Mouse (Mus musculus): ENCODE data around the gene Lgals7. TPM values are rescaled to one million over a fixed set of nuclear protein-coding genes. Genes with fewer than 3 reads are reported as not detected.
"Not testable (repeated sequence)": the region's sequence is repeated elsewhere in the genome, so short reads cannot be mapped to it uniquely, and the experiment has no call there.

Lgals7 gene
- polyA plus RNA-seq, 1 experiment from 2014 or later = 4.8 TPM

DNA sequence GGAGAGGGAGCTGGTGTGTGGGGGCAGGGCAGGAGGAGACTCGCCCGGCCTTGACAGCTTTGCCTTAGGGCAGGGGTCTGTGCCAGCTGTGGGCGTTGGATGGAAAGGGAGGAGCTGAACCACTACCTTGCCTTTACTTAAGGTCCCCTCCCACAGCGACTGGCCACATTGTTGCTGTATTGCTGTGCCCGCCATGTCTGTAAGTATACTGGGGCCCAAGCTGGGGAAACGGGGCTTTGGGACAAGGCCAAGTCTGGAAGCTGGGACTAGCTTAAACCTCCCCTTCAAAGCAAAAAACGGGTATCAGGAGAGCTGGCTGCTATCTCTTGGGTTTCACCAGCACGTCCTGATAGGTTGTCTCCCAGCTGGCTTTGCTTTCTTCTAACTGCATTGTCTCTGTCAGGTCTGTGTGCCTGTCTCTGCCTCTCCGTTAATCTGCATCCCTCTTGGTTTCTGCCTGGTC, 666 bp downstream of the Lgals7 start:
- Histone ChIP-seq H3K9ac (replicated peaks) (no peak overlapping the region), H3K27me3 (no peaks in the 10 kb centered on the region), H3K36me3 (no peaks in the 10 kb centered on the region), H3K4me3 (replicated peaks) (no peak overlapping the region), H3K9me3 (peaks cover 5% of the 10 kb centered on the region; the same call in 1 of the 2 replicates), H3K4me2 (no peak overlapping the region; the same call in 1 of the 2 replicates), H3K4me1 (replicated peaks) (peaks cover 18% of the 10 kb centered on the region), H3K27ac (0 out of 2 replicates have a peak overlapping the region, but pooled peaks have one; percentile 41)
- ATAC-seq (ENCODE audit: insufficient number of reproducible peaks, insufficient read depth, low FRiP score, low TSS enrichment, low read depth) = no peak
- 46% methylated on average over 9 of the region's 9 CpGs for WGBS

DNA sequence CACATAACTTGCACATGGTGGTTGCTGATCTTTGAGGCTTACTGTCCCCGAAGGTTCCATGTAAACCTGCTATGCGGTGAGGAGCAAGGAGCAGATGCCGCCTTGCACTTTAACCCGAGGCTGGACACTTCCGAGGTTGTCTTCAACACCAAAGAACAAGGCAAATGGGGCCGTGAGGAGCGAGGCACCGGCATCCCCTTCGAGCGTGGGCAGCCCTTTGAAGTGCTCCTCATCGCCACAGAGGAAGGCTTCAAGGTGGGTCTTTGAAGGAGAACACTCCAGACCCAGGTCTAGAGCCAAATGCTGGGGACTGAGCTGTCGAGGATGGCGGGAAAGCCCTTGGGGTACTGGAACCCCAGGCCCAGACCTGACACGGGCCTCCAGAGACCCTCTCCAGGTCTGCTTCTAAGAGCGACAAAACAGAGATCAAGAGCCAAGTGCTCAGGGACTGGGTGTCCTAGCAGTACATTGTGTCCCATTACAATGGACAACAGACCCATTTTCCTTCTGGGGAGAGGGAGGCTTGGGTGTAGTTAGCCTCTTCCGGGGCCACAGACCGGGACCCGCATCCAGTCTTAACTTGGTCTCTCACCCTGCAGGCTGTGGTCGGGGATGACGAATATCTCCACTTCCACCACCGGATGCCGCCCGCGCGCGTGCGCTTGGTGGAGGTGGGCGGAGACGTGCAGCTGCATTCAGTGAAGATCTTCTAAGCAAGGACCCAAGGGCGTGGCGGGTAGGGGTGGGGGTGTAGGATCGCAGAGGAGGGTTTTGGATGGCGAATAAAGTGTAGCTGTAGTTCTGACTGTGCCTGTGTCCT, 2.0 kb downstream of the Lgals7 start:
- peaks cover 4% of the 10 kb centered on the region; the same call in 1 of the 2 replicates for H3K9me3 ChIP-seq
- no peaks in the 10 kb centered on the region for H3K27me3 ChIP-seq
- H3K27ac ChIP-seq = no peak overlapping the region
- no peaks in the 10 kb centered on the region for H3K36me3 ChIP-seq
- no peak overlapping the region for H3K9ac ChIP-seq (replicated peaks)
- peak overlapping the region; percentile 52 for H3K4me2 ChIP-seq
- peak; percentile 52 for ATAC-seq (ENCODE audit: insufficient number of reproducible peaks, insufficient read depth, low FRiP score, low TSS enrichment, low read depth)
- H3K4me3 ChIP-seq (replicated peaks) = peak overlapping the region; percentile 20
- WGBS = 37% methylated on average over 33 of the region's 33 CpGs
- peaks cover 18% of the 10 kb centered on the region for H3K4me1 ChIP-seq (replicated peaks)

GRCm38 (mm10) chr7:28866769-28867507, 3.3 kb downstream of the Lgals7 start:
- ATAC-seq (ENCODE audit: insufficient number of reproducible peaks, insufficient read depth, low FRiP score, low TSS enrichment, low read depth) = no peak
- WGBS = 87% methylated on average over 28 of the region's 28 CpGs
- Histone ChIP-seq H3K27ac (no peak overlapping the region), H3K4me1 (replicated peaks) (peaks cover 18% of the 10 kb centered on the region), H3K9ac (replicated peaks) (no peak overlapping the region), H3K4me3 (replicated peaks) (no peak overlapping the region), H3K9me3 (no peaks in the 10 kb centered on the region), H3K4me2 (no peak overlapping the region), H3K27me3 (no peaks in the 10 kb centered on the region), H3K36me3 (no peaks in the 10 kb centered on the region)

GRCm38 (mm10) chr7:28867508-28868340, 4.1 kb downstream of the Lgals7 start:
- H3K9ac ChIP-seq (replicated peaks); H3K27me3 ChIP-seq; H3K36me3 ChIP-seq; ATAC-seq (ENCODE audit: insufficient number of reproducible peaks, insufficient read depth, low FRiP score, low TSS enrichment, low read depth); H3K27ac ChIP-seq; H3K4me2 ChIP-seq; H3K9me3 ChIP-seq; H3K4me3 ChIP-seq (replicated peaks): not testable (repeated sequence)
- H3K4me1 ChIP-seq (replicated peaks) = peaks cover 18% of the 10 kb centered on the region
- 30% methylated on average over 23 of the region's 23 CpGs for WGBS

DNA sequence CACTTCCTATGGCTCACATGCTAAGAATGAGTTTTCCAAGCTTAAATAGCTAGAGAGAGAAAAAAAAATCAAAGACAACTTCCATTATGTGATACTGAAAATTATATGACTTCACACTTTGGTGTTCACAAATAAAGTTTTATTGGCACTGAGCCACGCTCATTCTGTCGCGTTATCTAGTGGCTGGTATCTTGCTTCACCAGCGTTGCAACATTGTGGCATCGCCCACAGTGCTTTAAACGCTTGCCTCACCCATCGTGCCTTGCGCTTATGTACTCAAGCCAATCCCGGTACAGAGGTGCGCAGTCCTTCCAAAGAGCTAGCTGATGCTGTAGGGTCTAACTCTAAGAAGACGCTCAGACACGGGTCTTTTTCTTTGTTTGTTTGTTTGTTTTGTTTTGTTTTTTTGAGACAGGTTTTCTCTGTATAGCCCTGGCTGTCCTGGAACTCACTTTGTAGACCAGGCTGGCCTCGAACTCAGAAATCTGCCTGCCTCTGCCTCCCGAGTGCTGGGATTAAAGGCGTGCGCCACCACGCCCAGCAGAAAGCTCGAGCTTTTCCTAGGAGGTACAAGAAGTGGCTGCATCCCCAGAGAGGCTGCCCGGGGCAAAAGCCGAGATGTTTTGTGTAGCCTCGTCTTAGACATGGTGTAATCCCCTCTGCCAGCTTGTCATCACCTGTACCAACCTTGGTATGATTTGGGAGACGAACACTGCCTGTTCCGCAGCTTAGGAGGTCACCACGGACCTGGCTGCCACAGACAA, 7.4 kb downstream of the Lgals7 start:
- Histone ChIP-seq H3K4me1 (replicated peaks) (peaks cover 10% of the 10 kb centered on the region; the same call in 1 of the 2 replicates), H3K27me3 (no peaks in the 10 kb centered on the region), H3K27ac (no peak overlapping the region), H3K4me3 (replicated peaks) (no peak overlapping the region), H3K9ac (replicated peaks) (no peak overlapping the region), H3K36me3 (no peaks in the 10 kb centered on the region), H3K9me3 (no peaks in the 10 kb centered on the region), H3K4me2 (no peak overlapping the region)
- no peak for ATAC-seq (ENCODE audit: insufficient number of reproducible peaks, insufficient read depth, low FRiP score, low TSS enrichment, low read depth)
- 90% methylated on average over 24 of the region's 24 CpGs for WGBS

- H3K27ac ChIP-seq = 0 out of 2 replicates have a peak overlapping the region, but pooled peaks have one; percentile 31
These were observed 10.9 kb downstream of the Lgals7 start for GRCm38 (mm10) chr7:28874565-28874964.

GRCm38 (mm10) chr7:28876099-28876498, 12.4 kb downstream of the Lgals7 start:
- WGBS = 89% methylated on average over 4 of the region's 4 CpGs
- H3K4me3 ChIP-seq (replicated peaks) = no peak overlapping the region
- no peaks in the 10 kb centered on the region for H3K36me3 ChIP-seq
- H3K9ac ChIP-seq (replicated peaks) = no peak overlapping the region
- no peak overlapping the region for H3K4me2 ChIP-seq
- no peaks in the 10 kb centered on the region for H3K27me3 ChIP-seq
- 0 out of 2 replicates have a peak, but pooled peaks cover 8% of the 10 kb centered on the region for H3K4me1 ChIP-seq (replicated peaks)
- no peaks in the 10 kb centered on the region for H3K9me3 ChIP-seq
- ATAC-seq (ENCODE audit: insufficient number of reproducible peaks, insufficient read depth, low FRiP score, low TSS enrichment, low read depth) = no peak
- H3K27ac ChIP-seq = no peak overlapping the region

More at GRCm38 (mm10) chr7:28874565-28874964, 10.9 kb downstream of the Lgals7 start:
- ATAC-seq (ENCODE audit: insufficient number of reproducible peaks, insufficient read depth, low FRiP score, low TSS enrichment, low read depth) = no peak
- Histone ChIP-seq H3K4me2 (no peak overlapping the region), H3K27me3 (no peaks in the 10 kb centered on the region), H3K9me3 (no peaks in the 10 kb centered on the region), H3K4me1 (replicated peaks) (0 out of 2 replicates have a peak, but pooled peaks cover 7% of the 10 kb centered on the region), H3K9ac (replicated peaks) (no peak overlapping the region), H3K4me3 (replicated peaks) (no peak overlapping the region), H3K36me3 (no peaks in the 10 kb centered on the region)
- WGBS = 60% methylated on average over 2 of the region's 2 CpGs

DNA sequence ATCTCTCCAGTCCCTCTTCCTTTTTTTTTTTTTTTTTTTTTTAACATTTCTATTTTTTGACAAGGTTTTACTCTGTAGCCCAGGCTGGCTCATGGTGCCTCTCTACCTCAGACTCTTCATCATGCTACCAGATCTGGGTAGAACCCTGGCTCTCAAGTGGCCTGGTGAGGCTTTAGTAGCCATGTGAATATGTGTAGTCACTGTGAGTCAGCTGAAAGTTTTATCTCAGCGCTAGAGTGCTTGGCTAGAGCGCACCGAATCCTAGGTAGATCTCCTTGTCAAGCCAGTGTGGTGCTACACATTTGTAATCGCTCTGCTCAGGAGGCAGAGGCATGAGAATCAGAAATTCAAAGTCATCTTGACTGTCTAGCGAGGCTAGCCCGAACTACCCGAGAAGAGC, 13.5 kb downstream of the Lgals7 start:
- no peak for ATAC-seq (ENCODE audit: insufficient number of reproducible peaks, insufficient read depth, low FRiP score, low TSS enrichment, low read depth)
- Histone ChIP-seq H3K4me3 (replicated peaks) (no peak overlapping the region), H3K36me3 (no peaks in the 10 kb centered on the region), H3K4me1 (replicated peaks) (peaks cover 15% of the 10 kb centered on the region; the same call in 1 of the 2 replicates), H3K4me2 (no peak overlapping the region), H3K27me3 (no peaks in the 10 kb centered on the region), H3K27ac (no peak overlapping the region), H3K9ac (replicated peaks) (no peak overlapping the region), H3K9me3 (no peaks in the 10 kb centered on the region)
- 92% methylated on average over 7 of the region's 7 CpGs for WGBS

DNA sequence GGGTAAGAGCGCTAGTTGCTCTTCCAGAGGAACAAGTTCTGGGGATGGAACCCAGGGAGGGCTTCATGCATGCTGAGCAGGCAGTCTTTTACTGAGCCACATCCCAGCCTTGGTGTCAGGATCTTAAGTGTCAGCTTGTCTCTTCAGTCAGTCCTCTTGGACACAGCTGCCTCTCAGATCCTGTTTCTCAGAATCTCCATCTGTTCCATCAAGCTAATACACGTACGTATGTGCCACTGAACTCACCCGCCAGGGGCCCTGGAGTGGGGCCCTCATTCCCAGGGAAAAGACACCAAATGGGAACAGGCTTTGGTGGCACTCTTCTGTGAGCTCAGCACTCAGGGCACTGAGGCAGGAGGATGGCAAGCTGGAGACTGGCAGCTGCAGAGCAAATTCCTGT, 14.2 kb downstream of the Lgals7 start:
- Histone ChIP-seq H3K36me3 (no peaks in the 10 kb centered on the region), H3K9ac (replicated peaks) (no peak overlapping the region), H3K4me2 (no peak overlapping the region), H3K4me3 (replicated peaks) (no peak overlapping the region), H3K27me3 (no peaks in the 10 kb centered on the region), H3K9me3 (no peaks in the 10 kb centered on the region), H3K4me1 (replicated peaks) (peaks cover 15% of the 10 kb centered on the region; the same call in 1 of the 2 replicates), H3K27ac (no peak overlapping the region)
- WGBS = 69% methylated on average over 4 of the region's 4 CpGs
- no peak for ATAC-seq (ENCODE audit: insufficient number of reproducible peaks, insufficient read depth, low FRiP score, low TSS enrichment, low read depth)

DNA sequence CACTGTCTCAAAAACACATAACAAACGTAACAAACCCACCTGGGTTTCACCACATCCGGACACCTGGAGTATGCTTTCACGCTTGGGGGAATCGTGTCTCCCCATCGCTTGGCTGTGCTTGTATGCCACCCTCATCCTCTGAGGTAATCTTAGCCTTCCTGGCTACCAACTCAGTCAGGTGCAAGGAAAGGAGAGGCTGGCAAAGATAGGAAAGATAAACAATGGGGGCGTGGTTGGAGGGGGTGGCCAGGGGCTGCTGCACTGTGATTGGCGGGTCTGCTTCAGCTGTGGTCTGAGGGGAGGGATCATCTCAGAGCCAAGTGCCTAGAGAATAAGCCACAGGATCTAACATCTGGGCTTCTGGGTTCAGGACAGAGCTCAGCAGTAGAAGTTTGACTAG, 16.0 kb downstream of the Lgals7 start:
- Histone ChIP-seq H3K9me3 (no peaks in the 10 kb centered on the region), H3K36me3 (no peaks in the 10 kb centered on the region), H3K9ac (replicated peaks) (no peak overlapping the region), H3K4me1 (replicated peaks) (peaks cover 8% of the 10 kb centered on the region; the same call in 1 of the 2 replicates), H3K27me3 (no peaks in the 10 kb centered on the region), H3K4me3 (replicated peaks) (no peak overlapping the region), H3K4me2 (no peak overlapping the region), H3K27ac (no peak overlapping the region)
- ATAC-seq (ENCODE audit: insufficient number of reproducible peaks, insufficient read depth, low FRiP score, low TSS enrichment, low read depth) = no peak
- WGBS = 66% methylated on average over 7 of the region's 7 CpGs
